Mouse (Mus musculus) midbrain, embryonic 11.5 days (tissue): ENCODE results near the gene Gm10135. TPM values are rescaled to one million over a fixed set of nuclear protein-coding genes. Genes with fewer than 3 reads are reported as not detected.

Source experiments
- ATAC-seq: fragments of 200-750 bp; cut with Nextera tagmentation; 2 replicates; pipeline ENCODE4 v1.8.0; 2017; ENCODE audit warnings: moderate TSS enrichment, moderate library complexity; ENCODE audit not compliant: low FRiP score
- DNase-seq: peaks from one replicate; pipeline ENCODE4 v3.0.0; 2015; ENCODE audit warnings: low spot score; ENCODE audit errors: missing footprints
- H3K27ac ChIP-seq: fragments of 300-500 bp; sonication (generic); 2 replicates; pipeline ENCODE4 v1.5.1; 2014; ENCODE audit warnings: low read depth, low read length
- H3K27me3 ChIP-seq: fragments of 300-500 bp; sonication (generic); 2 replicates; pipeline ENCODE4 v1.6.1; 2014; ENCODE audit warnings: mild to moderate bottlenecking, low read length, moderate library complexity, mixed read lengths; ENCODE audit not compliant: control insufficient read depth, insufficient read depth
- H3K36me3 ChIP-seq: fragments of 300-500 bp; sonication (generic); 2 replicates; pipeline ENCODE4 v1.6.1; 2014; ENCODE audit warnings: mild to moderate bottlenecking, low read length, moderate library complexity, mixed read lengths; ENCODE audit not compliant: control insufficient read depth, insufficient read depth
- H3K4me1 ChIP-seq: fragments of 300-500 bp; sonication (generic); 2 replicates; pipeline ENCODE4 v1.6.1; 2014; ENCODE audit warnings: low read length; ENCODE audit not compliant: control insufficient read depth, insufficient read depth
- H3K4me2 ChIP-seq: fragments of 300-500 bp; sonication (generic); 2 replicates; pipeline ENCODE4 v1.6.1; 2014; ENCODE audit warnings: mild to moderate bottlenecking, moderate library complexity
- H3K4me3 ChIP-seq: fragments of 300-500 bp; sonication (generic); 2 replicates; pipeline ENCODE4 v1.5.1; 2014; ENCODE audit warnings: low read depth, low read length
- H3K9ac ChIP-seq: fragments of 300-500 bp; sonication (generic); 2 replicates; pipeline ENCODE4 v1.6.1; 2014; ENCODE audit warnings: low read length
- H3K9me3 ChIP-seq: fragments of 300-500 bp; sonication (generic); 2 replicates; pipeline ENCODE4 v1.6.1; 2016; ENCODE audit warnings: low read length; ENCODE audit not compliant: control insufficient read depth
- WGBS: fragments of 180-500 bp; shearing (Covaris S2); extraction: QIAGEN DNeasy Blood & Tissue Kit; methylation state at CpG from one replicate; pipeline ENCODE4 v1.1.7; 2014; 5-methylcytosine and 5-hydroxymethylcytosine counted together
- polyA plus RNA-seq: library from polyadenylated mRNA; unstranded; fragments of >200 nt; fragmentation: Nextera tagmentation; extraction: Ambion mirVana; gene quantifications from 2 replicates; pipeline ENCODE4 v1.2.1, GENCODE M21; 2014

The Gm10135 gene
- polyA plus RNA-seq, 1 experiment from 2014 or later, result not detected

DNA sequence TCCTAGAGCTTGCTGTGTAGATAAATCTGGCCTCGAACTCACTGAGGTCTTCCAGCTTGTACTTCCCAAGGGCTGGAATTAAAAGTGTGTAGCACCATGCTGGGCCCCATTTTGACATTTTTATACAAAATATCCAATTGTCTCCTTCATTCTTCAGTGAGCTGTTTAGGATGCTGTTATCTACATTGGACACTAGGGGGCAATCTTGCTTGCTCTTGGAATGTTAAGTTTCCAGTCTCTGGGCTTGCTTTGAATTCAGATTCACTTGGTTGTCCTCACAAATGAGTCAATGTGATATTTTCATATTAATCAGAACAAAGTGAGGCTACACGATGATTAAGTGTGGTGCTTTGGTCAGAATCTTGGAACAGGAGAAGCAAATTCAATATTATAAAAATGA lies 9.6 kb upstream of the Gm10135 start:
- H3K9ac ChIP-seq, result no peak overlapping the region
- no peak for DNase-seq
- no peak overlapping the region for H3K4me2 ChIP-seq
- no peak overlapping the region for H3K4me3 ChIP-seq
- 6% methylated on average over 2 of the region's 2 CpGs for WGBS
- ATAC-seq, result no peak
- H3K9me3 ChIP-seq, result no peaks in the 10 kb centered on the region
- no peaks in the 10 kb centered on the region for H3K36me3 ChIP-seq
- no peaks in the 10 kb centered on the region for H3K27me3 ChIP-seq
- no peak overlapping the region for H3K27ac ChIP-seq
- H3K4me1 ChIP-seq, result no peaks in the 10 kb centered on the region

DNA sequence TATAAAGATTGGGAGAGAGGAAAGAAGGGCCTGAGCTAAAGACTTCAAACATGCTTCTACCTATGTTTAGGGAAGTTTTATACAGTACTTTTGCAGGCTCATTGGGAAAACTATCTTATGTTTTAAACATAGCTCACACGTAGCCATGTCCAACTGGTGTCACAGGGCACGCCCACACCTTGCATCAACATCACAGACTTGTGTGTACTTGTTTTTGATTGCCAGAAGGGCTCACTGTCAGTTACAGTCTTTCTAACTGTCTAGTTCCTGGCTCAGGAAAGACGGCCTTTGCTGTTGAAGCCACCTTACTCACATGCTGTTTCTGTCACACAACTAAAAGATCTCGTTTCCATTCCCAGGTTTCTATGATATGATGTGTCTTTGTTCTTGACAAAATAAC lies 2.0 kb upstream of the Gm10135 start:
- ATAC-seq, result no peak
- 98% methylated on average over 4 of the region's 4 CpGs for WGBS

DNA sequence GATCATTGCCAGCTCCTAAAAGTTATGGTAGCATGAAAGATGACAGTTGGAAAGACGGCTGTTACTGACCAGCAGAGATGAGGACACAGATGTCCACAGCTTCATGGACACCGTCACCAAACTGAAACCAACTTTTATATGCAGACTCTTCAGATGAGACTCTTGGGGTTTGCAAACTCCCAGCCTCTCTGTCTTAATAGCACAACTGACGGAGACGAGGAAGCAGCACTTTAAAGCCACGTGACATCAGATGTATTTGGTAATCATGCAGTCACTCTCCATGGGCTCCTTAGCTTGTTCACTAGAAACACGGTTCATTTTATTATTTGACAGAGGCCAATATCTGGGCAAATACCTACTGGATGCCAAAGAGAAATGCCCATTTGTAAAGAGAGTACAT lies 1.5 kb upstream of the Gm10135 start:
- no peak overlapping the region for H3K4me3 ChIP-seq
- peaks cover 2% of the 10 kb centered on the region; the same call in 1 of the 2 replicates for H3K36me3 ChIP-seq
- no peak for ATAC-seq
- H3K27me3 ChIP-seq, result no peaks in the 10 kb centered on the region
- WGBS, result 94% methylated on average over 6 of the region's 6 CpGs
- no peak overlapping the region for H3K27ac ChIP-seq
- no peak overlapping the region for H3K9ac ChIP-seq
- H3K4me1 ChIP-seq, result peaks cover 2% of the 10 kb centered on the region; the same call in 1 of the 2 replicates
- no peak overlapping the region for H3K4me2 ChIP-seq
- H3K9me3 ChIP-seq, result no peaks in the 10 kb centered on the region
- DNase-seq, result no peak

More for the DNA sequence above, 2.0 kb upstream of the Gm10135 start:
- Histone ChIP-seq H3K9me3 (no peaks in the 10 kb centered on the region), H3K4me2 (no peak overlapping the region), H3K36me3 (peaks cover 2% of the 10 kb centered on the region; the same call in 1 of the 2 replicates), H3K4me3 (no peak overlapping the region), H3K27ac (no peak overlapping the region), H3K27me3 (no peaks in the 10 kb centered on the region), H3K9ac (no peak overlapping the region), H3K4me1 (peaks cover 2% of the 10 kb centered on the region; the same call in 1 of the 2 replicates)
- DNase-seq, result no peak

DNA sequence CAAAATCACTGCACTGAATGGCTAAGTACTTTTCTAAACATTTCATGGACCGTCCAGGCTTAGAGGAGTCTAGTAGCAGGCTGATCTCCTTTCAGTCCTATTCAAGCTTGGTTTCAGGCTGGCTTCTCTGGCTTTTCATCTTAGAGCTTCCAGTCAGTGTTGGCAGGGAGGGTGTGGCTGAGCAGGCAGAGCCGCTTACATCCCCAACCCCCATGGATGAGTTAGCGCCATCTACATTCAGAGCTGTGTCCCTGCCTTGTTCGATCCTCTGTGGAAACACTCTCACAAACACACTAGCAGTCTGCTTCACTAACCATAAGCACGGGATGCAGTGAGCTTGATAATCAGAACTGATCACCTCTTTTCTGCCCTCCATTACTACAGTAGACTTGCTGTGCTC lies 1.6 kb downstream of the Gm10135 start:
- Histone ChIP-seq H3K4me2 (no peak overlapping the region), H3K36me3 (peaks cover 2% of the 10 kb centered on the region; the same call in 1 of the 2 replicates), H3K9me3 (no peaks in the 10 kb centered on the region), H3K9ac (0 out of 2 replicates have a peak overlapping the region, but pooled peaks have one; percentile 13), H3K4me3 (no peak overlapping the region), H3K4me1 (peaks cover 2% of the 10 kb centered on the region; the same call in 1 of the 2 replicates), H3K27me3 (no peaks in the 10 kb centered on the region), H3K27ac (no peak overlapping the region)
- DNase-seq (no peak), ATAC-seq (0 out of 2 replicates have a peak, but pooled peaks have one; percentile 74)
- 38% methylated on average over 5 of the region's 5 CpGs for whole genome bisulfite sequencing

DNA sequence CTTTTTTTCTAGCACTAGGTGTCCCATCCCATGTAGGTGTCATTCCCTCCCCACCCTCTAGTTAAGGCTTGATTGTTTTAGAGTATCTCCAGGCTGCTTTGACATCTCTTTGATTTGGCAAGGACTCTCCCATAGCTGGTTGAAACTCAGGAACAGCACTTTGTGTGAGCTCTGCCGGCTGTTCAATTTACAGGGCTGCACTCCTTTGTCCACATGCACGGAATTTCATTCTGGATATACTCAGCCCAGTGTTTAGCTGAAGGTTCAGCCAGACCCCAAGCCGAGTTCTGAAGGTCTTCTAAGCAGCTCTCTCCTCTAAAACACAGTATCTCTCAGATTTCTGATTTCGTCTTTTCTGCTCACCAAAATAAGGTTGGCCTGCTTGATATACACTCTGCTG lies 2.1 kb downstream of the Gm10135 start:
- no peak for ATAC-seq
- Histone ChIP-seq H3K27ac (no peak overlapping the region), H3K27me3 (no peaks in the 10 kb centered on the region), H3K4me1 (peaks cover 2% of the 10 kb centered on the region; the same call in 1 of the 2 replicates), H3K4me2 (no peak overlapping the region), H3K36me3 (peaks cover 2% of the 10 kb centered on the region; the same call in 1 of the 2 replicates), H3K9me3 (no peaks in the 10 kb centered on the region), H3K9ac (0 out of 2 replicates have a peak overlapping the region, but pooled peaks have one; percentile 13), H3K4me3 (no peak overlapping the region)
- 59% methylated on average over 4 of the region's 4 CpGs for WGBS
- DNase-seq, result no peak

DNA sequence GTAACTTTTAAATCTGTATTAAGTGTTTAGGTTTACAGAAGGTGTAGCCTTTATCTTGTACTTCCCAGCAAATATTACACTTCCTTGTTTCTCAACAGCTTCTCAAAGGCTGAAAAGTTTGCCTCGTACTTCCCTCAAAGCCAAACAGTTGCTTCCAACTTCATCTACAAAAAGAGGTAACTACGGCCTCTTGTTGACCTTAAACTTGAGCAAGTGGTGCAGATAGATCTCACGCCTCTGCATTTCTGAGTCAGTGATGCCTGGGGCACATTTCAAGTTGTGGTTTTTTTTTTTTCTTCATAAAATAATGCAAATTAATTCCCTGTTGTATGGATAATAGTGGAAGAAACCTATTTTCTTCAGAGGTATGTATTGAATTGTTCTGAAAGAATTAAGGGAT lies 8.8 kb downstream of the Gm10135 start:
- no peak overlapping the region for H3K4me3 ChIP-seq
- no peak for DNase-seq
- no peak overlapping the region for H3K27ac ChIP-seq
- H3K9ac ChIP-seq, result no peak overlapping the region
- no peak for ATAC-seq
- H3K27me3 ChIP-seq, result no peaks in the 10 kb centered on the region
- WGBS, result 93% methylated on average over 3 of the region's 3 CpGs
- no peaks in the 10 kb centered on the region for H3K9me3 ChIP-seq
- H3K4me1 ChIP-seq, result no peaks in the 10 kb centered on the region
- no peak overlapping the region for H3K4me2 ChIP-seq
- no peaks in the 10 kb centered on the region for H3K36me3 ChIP-seq

DNA sequence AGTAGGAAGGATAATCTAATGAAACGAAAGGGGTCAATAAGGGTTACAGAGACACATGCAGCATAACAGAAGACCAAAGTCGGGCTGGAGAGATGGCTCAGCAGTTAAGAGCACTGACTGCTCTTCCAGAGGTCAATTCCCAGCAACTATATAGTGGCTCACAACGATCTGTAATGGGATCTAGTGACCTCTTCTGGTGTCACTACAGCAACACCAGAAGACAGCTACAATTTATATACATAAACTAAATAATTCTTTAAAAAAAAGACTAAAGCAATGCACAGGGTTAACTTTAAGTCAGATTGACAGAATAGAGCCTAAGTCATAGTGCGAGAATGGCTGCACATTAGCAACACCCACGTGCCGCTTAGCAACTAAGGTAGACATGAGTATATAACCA lies 14.4 kb downstream of the Gm10135 start:
- Histone ChIP-seq H3K4me1 (no peaks in the 10 kb centered on the region), H3K27me3 (no peaks in the 10 kb centered on the region), H3K9ac (no peak overlapping the region), H3K4me2 (no peak overlapping the region), H3K27ac (no peak overlapping the region), H3K9me3 (no peaks in the 10 kb centered on the region), H3K36me3 (no peaks in the 10 kb centered on the region), H3K4me3 (no peak overlapping the region)
- DNase-seq (no peak), ATAC-seq (no peak)
- WGBS, result 80% methylated on average over 6 of the region's 6 CpGs

DNA sequence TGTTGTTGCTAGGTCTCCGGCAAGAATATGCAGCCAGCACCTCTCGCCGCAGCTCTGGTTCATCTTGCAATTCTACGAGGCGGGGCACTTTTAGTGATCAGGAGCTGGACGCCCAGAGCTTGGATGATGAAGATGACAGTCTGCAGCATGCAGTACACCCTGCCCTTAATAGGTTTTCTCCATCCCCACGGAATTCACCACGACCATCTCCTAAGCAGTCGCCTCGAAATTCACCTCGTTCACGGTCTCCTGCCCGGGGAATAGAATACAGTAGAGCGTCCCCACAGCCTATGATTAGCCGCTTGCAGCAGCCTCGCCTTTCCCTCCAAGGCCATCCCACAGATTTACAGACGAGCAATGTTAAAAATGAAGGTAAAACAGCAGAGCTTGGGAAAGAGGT lies 17.2 kb downstream of the Gm10135 start:
- DNase-seq (no peak), ATAC-seq (no peak)
- H3K9me3 ChIP-seq, result no peaks in the 10 kb centered on the region
- H3K27me3 ChIP-seq, result no peaks in the 10 kb centered on the region
- H3K36me3 ChIP-seq, result no peaks in the 10 kb centered on the region
- WGBS, result 90% methylated on average over 17 of the region's 17 CpGs
- H3K4me2 ChIP-seq, result no peak overlapping the region
- no peaks in the 10 kb centered on the region for H3K4me1 ChIP-seq
- H3K9ac ChIP-seq, result no peak overlapping the region
- no peak overlapping the region for H3K4me3 ChIP-seq
- H3K27ac ChIP-seq, result no peak overlapping the region

DNA sequence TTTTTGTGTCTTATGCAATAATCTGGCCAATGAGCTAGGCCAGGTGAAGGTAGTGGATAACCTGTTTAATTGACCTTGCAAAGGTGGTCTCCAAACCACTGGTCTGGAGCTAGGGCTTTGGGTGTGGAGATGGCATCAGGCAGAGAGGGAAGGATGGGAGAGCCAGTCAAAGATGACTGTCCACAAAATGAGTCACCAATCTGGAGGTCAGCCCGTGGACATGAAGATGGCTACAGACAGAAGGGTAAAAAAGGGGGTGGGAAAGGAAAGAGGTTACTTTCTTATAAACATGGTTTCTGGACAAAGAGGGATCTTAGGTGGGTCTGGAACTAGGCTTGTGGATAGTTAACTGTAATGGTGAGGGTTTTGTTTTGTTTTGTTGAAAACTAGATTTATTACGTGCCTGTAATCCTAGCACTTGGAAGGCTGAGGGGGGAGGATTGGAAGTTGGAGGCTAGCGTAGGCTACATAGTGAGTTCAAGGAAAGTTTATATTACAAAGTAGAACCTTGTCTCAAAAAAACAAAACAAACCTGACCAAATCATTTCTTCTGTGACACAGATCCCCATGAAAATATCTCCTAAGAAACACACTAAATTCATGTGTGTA lies 20.4 kb downstream of the Gm10135 start:
- no peaks in the 10 kb centered on the region for H3K9me3 ChIP-seq
- no peak overlapping the region for H3K4me3 ChIP-seq
- no peak overlapping the region for H3K4me2 ChIP-seq
- peaks cover under 1% of the 10 kb centered on the region for H3K36me3 ChIP-seq
- H3K4me1 ChIP-seq, result no peaks in the 10 kb centered on the region
- ATAC-seq (no peak), DNase-seq (no peak)
- no peak overlapping the region for H3K27ac ChIP-seq
- H3K27me3 ChIP-seq, result no peaks in the 10 kb centered on the region
- 94% methylated on average over 3 of the region's 3 CpGs for WGBS
- no peak overlapping the region for H3K9ac ChIP-seq
